Mouse (Mus musculus) myocyte (in vitro differentiated cells): ENCODE results near the gene Fam131c. TPM values are rescaled to one million over a fixed set of nuclear protein-coding genes. Genes with fewer than 3 reads are reported as not detected.

Experiments
- H3K27me3 ChIP-seq: one replicate; pipeline ENCODE4 v1.6.1; 2011; ENCODE audit not compliant: control insufficient read depth, insufficient read depth, insufficient read length
- H3K36me3 ChIP-seq: one replicate; pipeline ENCODE4 v1.6.1; 2011; ENCODE audit not compliant: control insufficient read depth, insufficient read depth
- H3K4me2 ChIP-seq: one replicate; pipeline ENCODE4 v1.6.1; 2011; ENCODE audit warnings: low read depth, control low read depth
- H3K4me3 ChIP-seq: one replicate; pipeline ENCODE4 v1.5.1; 2011; ENCODE audit warnings: mild to moderate bottlenecking, control low read depth, moderate library complexity
- H3K79me2 ChIP-seq: one replicate; pipeline ENCODE4 v1.6.1; 2011; ENCODE audit not compliant: control insufficient read depth, insufficient read depth
- H3ac ChIP-seq: one replicate; pipeline ENCODE4 v1.6.1; 2011; ENCODE audit not compliant: control insufficient read depth, insufficient read length
- CEBPB ChIP-seq: IDR thresholded peaks from 2 replicates; pipeline ENCODE4 v1.6.1; 2011; ENCODE audit warnings: mild to moderate bottlenecking, moderate library complexity; ENCODE audit not compliant: poor library complexity, insufficient read depth, severe bottlenecking
- E2F4 ChIP-seq: IDR thresholded peaks from one replicate; pipeline ENCODE4 v1.6.1; 2011; ENCODE audit warnings: mild to moderate bottlenecking, control low read depth, moderate library complexity; ENCODE audit not compliant: insufficient read depth
- MAX ChIP-seq: IDR thresholded peaks from one replicate; pipeline ENCODE4 v1.6.1; 2011; ENCODE audit warnings: low read depth, mild to moderate bottlenecking, control low read depth
- MYOD1 ChIP-seq, 3 experiments: IDR thresholded peaks; one replicate each; pipeline ENCODE4 v1.6.1; 2011; ENCODE audit warnings: control low read depth in 2 of 3, low read depth in 2 of 3, mild to moderate bottlenecking in 2 of 3, moderate library complexity in 1 of 3; ENCODE audit not compliant: insufficient read length in 2 of 3, control insufficient read depth in 1 of 3
- MYOG ChIP-seq, 3 experiments: IDR thresholded peaks; one replicate each; pipeline ENCODE4 v1.6.1; 2011; ENCODE audit warnings: control low read depth in 2 of 3, low read depth in 2 of 3, mild to moderate bottlenecking in 2 of 3; ENCODE audit not compliant: insufficient read length in 2 of 3, control insufficient read depth in 1 of 3, insufficient read depth in 1 of 3
- POLR2A ChIP-seq: IDR thresholded peaks from one replicate; pipeline ENCODE4 v1.6.1; 2011; ENCODE audit warnings: low read depth, mild to moderate bottlenecking, control low read depth, moderate library complexity; ENCODE audit not compliant: insufficient read length
- POLR2AphosphoS2 ChIP-seq: IDR thresholded peaks from one replicate; pipeline ENCODE4 v1.6.1; 2011; ENCODE audit warnings: low read depth, control low read depth; ENCODE audit not compliant: insufficient read length
- REST ChIP-seq: IDR thresholded peaks from one replicate; pipeline ENCODE4 v1.6.1; 2011; ENCODE audit warnings: mild to moderate bottlenecking, control low read depth, moderate library complexity; ENCODE audit not compliant: insufficient read depth, insufficient read length
- SRF ChIP-seq: IDR thresholded peaks from one replicate; pipeline ENCODE4 v1.6.1; 2011; ENCODE audit warnings: low read depth; ENCODE audit not compliant: control insufficient read depth, insufficient read length
- TCF12 ChIP-seq: IDR thresholded peaks from one replicate; pipeline ENCODE4 v1.6.1; 2011; ENCODE audit warnings: mild to moderate bottlenecking, control low read depth; ENCODE audit not compliant: poor library complexity, insufficient read depth, severe bottlenecking
- TCF3 ChIP-seq: IDR thresholded peaks from one replicate; pipeline ENCODE4 v1.6.1; 2011; ENCODE audit warnings: low read depth, control low read depth; ENCODE audit not compliant: insufficient read length
- USF1 ChIP-seq: IDR thresholded peaks from one replicate; pipeline ENCODE4 v1.6.1; 2011; ENCODE audit warnings: low read depth, mild to moderate bottlenecking, control low read depth, moderate library complexity
- polyA plus RNA-seq: library from polyadenylated mRNA; unstranded; fragments of >200 nt; fragmentation: generic; extraction: Trizol; gene quantifications from one replicate; pipeline ENCODE4 v1.2.1, GENCODE M21; 2012; ENCODE audit warnings: missing spikeins

Gene Fam131c
- polyA plus RNA-seq, 1 experiment: 0.77 TPM

DNA sequence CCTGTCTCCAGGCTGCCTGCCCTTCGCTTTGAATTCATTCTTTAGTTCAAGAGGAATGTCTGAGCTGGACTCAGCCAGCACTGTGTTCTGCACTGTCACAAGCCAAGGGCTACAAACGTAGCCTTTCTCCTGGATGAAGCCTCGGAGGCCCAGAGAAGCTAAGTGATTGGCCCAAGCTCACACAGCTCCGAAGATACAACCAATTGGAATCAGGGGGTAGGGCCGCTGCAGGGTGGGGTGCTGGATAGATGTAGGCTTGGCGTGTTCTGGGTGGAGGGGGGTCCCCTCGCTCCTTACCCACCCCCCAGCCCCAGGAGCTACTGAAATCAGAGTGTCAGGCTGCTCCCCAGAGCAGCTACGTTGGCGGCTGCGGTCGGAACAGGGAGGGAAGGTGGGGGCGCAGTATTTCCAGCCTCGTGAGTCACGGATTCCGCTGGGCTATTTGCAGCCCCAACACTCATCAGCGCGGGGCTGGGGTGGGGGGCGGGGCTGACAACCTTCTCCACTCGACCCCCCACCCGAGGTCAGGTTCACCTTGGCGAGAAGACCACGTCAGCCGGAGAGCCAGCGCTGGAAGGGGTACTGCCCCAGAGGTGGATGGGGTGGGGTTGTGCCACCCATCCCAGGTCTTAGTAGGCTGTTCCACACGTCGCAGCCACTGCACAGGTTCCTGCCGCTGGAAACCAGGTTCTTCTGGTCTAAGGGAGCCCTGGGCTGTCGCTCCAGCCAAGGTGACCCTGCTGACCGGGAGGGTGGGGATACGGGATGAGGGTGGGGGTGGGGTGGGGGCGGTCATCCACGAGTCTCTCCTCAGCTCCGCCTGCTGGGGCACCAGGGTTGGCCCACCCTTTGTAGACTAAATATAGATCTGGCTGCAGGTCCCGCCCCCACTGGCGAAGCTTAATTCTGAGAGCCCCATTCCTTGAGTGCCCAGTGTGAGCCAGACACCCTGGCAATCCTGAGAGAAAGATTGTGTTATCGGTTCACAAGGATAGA, 57.8 kb downstream of the Fam131c start:
- Histone ChIP-seq H3K36me3 (no peaks in the 10 kb centered on the region), H3K4me3 (peak overlapping the region; percentile 28), H3ac (peak overlapping the region; percentile 11), H3K79me2 (no peaks in the 10 kb centered on the region), H3K4me2 (peak overlapping the region; percentile 91), H3K27me3 (no peaks in the 10 kb centered on the region)
- peak; percentile 56 for TF ChIP-seq POLR2AphosphoS2
- peak in 1 of 3 experiments; percentile 60 for TF ChIP-seq MYOD1 (IDR thresholded peaks at IDR 0.05; ENCODE audit: control insufficient read depth in 1 of 3, insufficient read length in 2 of 3, low read depth in 2 of 3)
- TF ChIP-seq MAX: no peak
- no peak for TF ChIP-seq CEBPB
- TF ChIP-seq POLR2A: peak; percentile 57
- TF ChIP-seq USF1: no peak
- TF ChIP-seq MYOG (IDR thresholded peaks at IDR 0.05; ENCODE audit: control insufficient read depth in 1 of 3, insufficient read depth in 1 of 3, insufficient read length in 2 of 3, low read depth in 2 of 3): peak in 1 of 3 experiments; percentile 58

DNA sequence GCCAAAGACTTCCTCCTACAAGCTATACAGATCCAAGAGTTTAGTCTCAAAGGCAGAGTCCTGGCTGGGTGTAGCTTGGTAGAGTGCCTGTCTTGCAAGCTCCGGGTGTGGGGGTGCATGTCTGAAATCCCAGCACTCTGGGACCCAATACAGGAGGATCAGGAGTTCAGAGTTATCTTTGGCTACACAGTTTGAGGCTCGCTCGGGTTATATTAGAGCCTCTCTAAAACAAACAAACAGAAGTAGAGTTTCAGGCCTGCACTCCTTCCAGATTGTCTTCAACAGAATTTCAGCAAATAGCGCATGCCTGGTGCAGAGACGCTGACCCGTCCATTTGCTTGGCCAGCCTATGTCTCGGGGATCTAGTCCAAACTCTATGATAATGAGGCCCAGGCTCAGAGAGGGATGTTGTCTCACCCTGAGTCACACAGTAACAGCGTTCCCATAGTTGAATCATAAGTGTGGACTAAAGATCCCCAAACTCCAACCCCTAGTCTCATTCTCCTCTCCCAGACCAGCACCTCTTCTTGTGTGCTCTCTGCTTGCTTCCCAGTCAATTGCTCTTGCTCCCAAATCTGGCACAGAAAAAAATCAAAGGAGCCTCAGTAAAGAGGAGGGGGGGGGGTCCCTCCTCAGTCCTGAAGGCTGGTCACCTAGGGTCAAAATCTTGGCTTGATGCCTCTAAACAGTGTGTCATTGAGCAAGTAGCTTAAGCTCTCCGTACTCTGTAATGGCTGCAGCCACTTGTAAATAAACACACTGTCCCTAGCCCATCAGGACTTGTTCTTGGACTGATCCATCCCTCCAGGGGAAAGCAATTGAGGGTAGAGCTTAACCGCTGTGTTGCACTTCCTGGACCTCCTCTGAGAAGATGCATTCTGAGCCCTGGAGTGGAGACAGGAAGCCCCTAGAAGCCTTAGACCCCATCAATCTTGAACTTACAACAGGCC, 59.1 kb downstream of the Fam131c start:
- H3K36me3 ChIP-seq: no peaks in the 10 kb centered on the region
- peak overlapping the region; percentile 91 for H3K4me2 ChIP-seq
- no peaks in the 10 kb centered on the region for H3K27me3 ChIP-seq
- H3ac ChIP-seq: no peak overlapping the region
- peak overlapping the region; percentile 28 for H3K4me3 ChIP-seq
- TF ChIP-seq TCF12 (no peak), CEBPB (no peak), POLR2AphosphoS2 (no peak)
- H3K79me2 ChIP-seq: no peaks in the 10 kb centered on the region

GRCm38 (mm10) chr4:141427921-141428320, 59.9 kb downstream of the Fam131c start:
- Histone ChIP-seq H3K4me2 (no peak overlapping the region), H3K36me3 (no peaks in the 10 kb centered on the region), H3K79me2 (no peaks in the 10 kb centered on the region), H3ac (no peak overlapping the region), H3K27me3 (no peaks in the 10 kb centered on the region), H3K4me3 (no peak overlapping the region)
- TF ChIP-seq MAX (no peak), POLR2A (no peak), TCF12 (no peak), E2F4 (no peak), SRF (no peak), CEBPB (no peak), TCF3 (no peak), REST (no peak), USF1 (no peak), MYOD1 (IDR thresholded peaks at IDR 0.05; ENCODE audit: control insufficient read depth in 1 of 3, insufficient read length in 2 of 3, low read depth in 2 of 3) (no peak), POLR2AphosphoS2 (no peak), MYOG (IDR thresholded peaks at IDR 0.05; ENCODE audit: control insufficient read depth in 1 of 3, insufficient read depth in 1 of 3, insufficient read length in 2 of 3, low read depth in 2 of 3) (no peak)

- TF ChIP-seq E2F4 (no peak), POLR2AphosphoS2 (no peak), TCF12 (no peak), CEBPB (no peak), MAX (no peak), MYOG (IDR thresholded peaks at IDR 0.05; ENCODE audit: control insufficient read depth in 1 of 3, insufficient read depth in 1 of 3, insufficient read length in 2 of 3, low read depth in 2 of 3) (no peak), USF1 (no peak), SRF (no peak), TCF3 (no peak)
- Histone ChIP-seq H3K79me2 (no peaks in the 10 kb centered on the region), H3K4me2 (no peak overlapping the region), H3ac (no peak overlapping the region), H3K36me3 (no peaks in the 10 kb centered on the region), H3K4me3 (no peak overlapping the region), H3K27me3 (no peaks in the 10 kb centered on the region)
Observed at GRCm38 (mm10) chr4:141429381-141429780, 61.4 kb downstream of the Fam131c start.
